Mouse (Mus musculus): ENCODE results near the gene Olfr150. TPM values are rescaled to one million over a fixed set of nuclear protein-coding genes. Genes with fewer than 3 reads are reported as not detected.
"Not testable (repeated sequence)": the region's sequence is repeated elsewhere in the genome, so short reads cannot be mapped to it uniquely, and the experiment has no call there.

Gene Olfr150
- polyA plus RNA-seq (2015; fragmentation: Nextera tagmentation; extraction: Ambion mirVana), result not detected in 2 replicates

- H3K4me3 ChIP-seq (ENCODE audit: low read depth, low read length), result no peak within 1 kb of the TSS
- no peak for ATAC-seq
- H3K27me3 ChIP-seq (ENCODE audit: control insufficient read depth, insufficient read depth, low read depth, low read length), result no peaks in the 10 kb centered on the region
These were observed at the start of gene Olfr150 for GRCm38 (mm10) chr9:39730678-39731077. Gene Olfr150, plus strand, starts transcription at chr9:39730978.

GRCm38 (mm10) chr9:39701123-39701522 is 29.7 kb upstream of the Olfr150 start:
- H3K27me3 ChIP-seq (ENCODE audit: control insufficient read depth, insufficient read depth, low read depth, low read length); H3K27ac ChIP-seq (ENCODE audit: low read length); H3K4me2 ChIP-seq (ENCODE audit: low read length); H3K36me3 ChIP-seq (ENCODE audit: control insufficient read depth, insufficient read depth, low read length); H3K4me3 ChIP-seq (ENCODE audit: low read depth, low read length); H3K9me3 ChIP-seq (replicated peaks; ENCODE audit: control insufficient read depth, low read length, poor library complexity, severe bottlenecking); H3K4me1 ChIP-seq (ENCODE audit: control insufficient read depth, insufficient read depth, low read length); ATAC-seq; H3K9ac ChIP-seq (ENCODE audit: low read depth, low read length): not testable (repeated sequence)
- 83% methylated on average over 7 of the region's 8 CpGs for WGBS

More at GRCm38 (mm10) chr9:39730678-39731077, at the start of gene Olfr150:
- Histone ChIP-seq H3K4me1 (ENCODE audit: control insufficient read depth, insufficient read depth, low read length) (no peaks in the 10 kb centered on the region), H3K9ac (ENCODE audit: low read depth, low read length) (no peak within 1 kb of the TSS), H3K27ac (ENCODE audit: low read length) (no peak within 1 kb of the TSS), H3K4me2 (ENCODE audit: low read length) (no peak within 1 kb of the TSS), H3K36me3 (ENCODE audit: control insufficient read depth, insufficient read depth, low read length) (no peaks in the 10 kb centered on the region), H3K9me3 (replicated peaks; ENCODE audit: control insufficient read depth, low read length, poor library complexity, severe bottlenecking) (no peaks in the 10 kb centered on the region)

- Histone ChIP-seq H3K9me3 (replicated peaks; ENCODE audit: control insufficient read depth, low read length, poor library complexity, severe bottlenecking) (no peaks in the 10 kb centered on the region), H3K9ac (ENCODE audit: low read depth, low read length) (no peak within 1 kb of the TSS), H3K4me2 (ENCODE audit: low read length) (no peak within 1 kb of the TSS), H3K27me3 (ENCODE audit: control insufficient read depth, insufficient read depth, low read depth, low read length) (no peaks in the 10 kb centered on the region), H3K27ac (ENCODE audit: low read length) (no peak within 1 kb of the TSS), H3K4me1 (ENCODE audit: control insufficient read depth, insufficient read depth, low read length) (no peaks in the 10 kb centered on the region), H3K4me3 (ENCODE audit: low read depth, low read length) (no peak within 1 kb of the TSS), H3K36me3 (ENCODE audit: control insufficient read depth, insufficient read depth, low read length) (no peaks in the 10 kb centered on the region)
- ATAC-seq, result no peak
These were observed 23.8 kb upstream of the Olfr150 start, which contains the start of gene Olfr149 for GRCm38 (mm10) chr9:39707017-39707416. Gene Olfr149, minus strand, starts transcription at chr9:39707117.

GRCm38 (mm10) chr9:39708958-39709357 is 21.8 kb upstream of the Olfr150 start:
- WGBS, result 70% methylated on average over 3 of the region's 3 CpGs

GRCm38 (mm10) chr9:39711053-39711452 is 19.7 kb upstream of the Olfr150 start, which contains the start of gene Olfr965:
Gene Olfr965, plus strand, starts transcription at chr9:39711353.
- H3K27me3 ChIP-seq (ENCODE audit: control insufficient read depth, insufficient read depth, low read depth, low read length), result no peaks in the 10 kb centered on the region
- H3K9me3 ChIP-seq (replicated peaks; ENCODE audit: control insufficient read depth, low read length, poor library complexity, severe bottlenecking), result no peaks in the 10 kb centered on the region
- H3K9ac ChIP-seq (ENCODE audit: low read depth, low read length), result no peak within 1 kb of the TSS
- H3K4me3 ChIP-seq (ENCODE audit: low read depth, low read length), result no peak within 1 kb of the TSS
- H3K4me1 ChIP-seq (ENCODE audit: control insufficient read depth, insufficient read depth, low read length), result no peaks in the 10 kb centered on the region
- H3K27ac ChIP-seq (ENCODE audit: low read length), result no peak within 1 kb of the TSS
- H3K4me2 ChIP-seq (ENCODE audit: low read length), result no peak within 1 kb of the TSS
- H3K36me3 ChIP-seq (ENCODE audit: control insufficient read depth, insufficient read depth, low read length), result no peaks in the 10 kb centered on the region
- ATAC-seq, result no peak

More at GRCm38 (mm10) chr9:39708958-39709357, 21.8 kb upstream of the Olfr150 start:
- H3K4me3 ChIP-seq (ENCODE audit: low read depth, low read length), result no peak overlapping the region
- no peak overlapping the region for H3K9ac ChIP-seq (ENCODE audit: low read depth, low read length)
- H3K4me2 ChIP-seq (ENCODE audit: low read length), result no peak overlapping the region
- H3K9me3 ChIP-seq (replicated peaks; ENCODE audit: control insufficient read depth, low read length, poor library complexity, severe bottlenecking), result no peaks in the 10 kb centered on the region
- no peaks in the 10 kb centered on the region for H3K4me1 ChIP-seq (ENCODE audit: control insufficient read depth, insufficient read depth, low read length)
- no peaks in the 10 kb centered on the region for H3K27me3 ChIP-seq (ENCODE audit: control insufficient read depth, insufficient read depth, low read depth, low read length)
- H3K36me3 ChIP-seq (ENCODE audit: control insufficient read depth, insufficient read depth, low read length), result no peaks in the 10 kb centered on the region
- no peak overlapping the region for H3K27ac ChIP-seq (ENCODE audit: low read length)
- ATAC-seq, result no peak

GRCm38 (mm10) chr9:39740741-39741140 is 10.0 kb downstream of the Olfr150 start:
- ATAC-seq, result no peak
- WGBS, result 97% methylated on average over 1 of the region's 1 CpGs
- no peak overlapping the region for H3K4me3 ChIP-seq (ENCODE audit: low read depth, low read length)

GRCm38 (mm10) chr9:39745949-39746348 is 15.2 kb downstream of the Olfr150 start, which contains the start of gene Olfr967:
Gene Olfr967, plus strand, starts transcription at chr9:39746249.
- ATAC-seq, result no peak

More at GRCm38 (mm10) chr9:39740741-39741140, 10.0 kb downstream of the Olfr150 start:
- H3K4me1 ChIP-seq (ENCODE audit: control insufficient read depth, insufficient read depth, low read length), result no peaks in the 10 kb centered on the region
- no peaks in the 10 kb centered on the region for H3K36me3 ChIP-seq (ENCODE audit: control insufficient read depth, insufficient read depth, low read length)
- no peak overlapping the region for H3K9ac ChIP-seq (ENCODE audit: low read depth, low read length)
- H3K4me2 ChIP-seq (ENCODE audit: low read length), result no peak overlapping the region
- no peaks in the 10 kb centered on the region for H3K27me3 ChIP-seq (ENCODE audit: control insufficient read depth, insufficient read depth, low read depth, low read length)
- H3K9me3 ChIP-seq (replicated peaks; ENCODE audit: control insufficient read depth, low read length, poor library complexity, severe bottlenecking), result no peaks in the 10 kb centered on the region
- H3K27ac ChIP-seq (ENCODE audit: low read length), result no peak overlapping the region

GRCm38 (mm10) chr9:39746428-39746827 is 15.7 kb downstream of the Olfr150 start:
- no peaks in the 10 kb centered on the region for H3K36me3 ChIP-seq (ENCODE audit: control insufficient read depth, insufficient read depth, low read length)
- no peaks in the 10 kb centered on the region for H3K4me1 ChIP-seq (ENCODE audit: control insufficient read depth, insufficient read depth, low read length)
- ATAC-seq, result no peak
- no peaks in the 10 kb centered on the region for H3K9me3 ChIP-seq (replicated peaks; ENCODE audit: control insufficient read depth, low read length, poor library complexity, severe bottlenecking)
- no peaks in the 10 kb centered on the region for H3K27me3 ChIP-seq (ENCODE audit: control insufficient read depth, insufficient read depth, low read depth, low read length)
- no peak overlapping the region for H3K27ac ChIP-seq (ENCODE audit: low read length)
- H3K9ac ChIP-seq (ENCODE audit: low read depth, low read length), result no peak overlapping the region
- no peak overlapping the region for H3K4me2 ChIP-seq (ENCODE audit: low read length)
- 87% methylated on average over 1 of the region's 1 CpGs for WGBS
- H3K4me3 ChIP-seq (ENCODE audit: low read depth, low read length), result no peak overlapping the region

More at GRCm38 (mm10) chr9:39745949-39746348, 15.2 kb downstream of the Olfr150 start, which contains the start of gene Olfr967:
- no peak within 1 kb of the TSS for H3K4me3 ChIP-seq (ENCODE audit: low read depth, low read length)
- H3K4me1 ChIP-seq (ENCODE audit: control insufficient read depth, insufficient read depth, low read length), result no peaks in the 10 kb centered on the region
- no peak within 1 kb of the TSS for H3K4me2 ChIP-seq (ENCODE audit: low read length)
- H3K9ac ChIP-seq (ENCODE audit: low read depth, low read length), result no peak within 1 kb of the TSS
- no peaks in the 10 kb centered on the region for H3K36me3 ChIP-seq (ENCODE audit: control insufficient read depth, insufficient read depth, low read length)
- no peak within 1 kb of the TSS for H3K27ac ChIP-seq (ENCODE audit: low read length)
- H3K27me3 ChIP-seq (ENCODE audit: control insufficient read depth, insufficient read depth, low read depth, low read length), result no peaks in the 10 kb centered on the region
- H3K9me3 ChIP-seq (replicated peaks; ENCODE audit: control insufficient read depth, low read length, poor library complexity, severe bottlenecking), result no peaks in the 10 kb centered on the region

- WGBS, result 85% methylated on average over 1 of the region's 1 CpGs
- H3K36me3 ChIP-seq (ENCODE audit: control insufficient read depth, insufficient read depth, low read length), result no peaks in the 10 kb centered on the region
- no peak within 1 kb of the TSS for H3K4me2 ChIP-seq (ENCODE audit: low read length)
- H3K4me3 ChIP-seq (ENCODE audit: low read depth, low read length), result no peak within 1 kb of the TSS
- H3K9me3 ChIP-seq (replicated peaks; ENCODE audit: control insufficient read depth, low read length, poor library complexity, severe bottlenecking), result no peaks in the 10 kb centered on the region
- no peak for ATAC-seq
- no peak within 1 kb of the TSS for H3K27ac ChIP-seq (ENCODE audit: low read length)
- H3K4me1 ChIP-seq (ENCODE audit: control insufficient read depth, insufficient read depth, low read length), result no peaks in the 10 kb centered on the region
- H3K27me3 ChIP-seq (ENCODE audit: control insufficient read depth, insufficient read depth, low read depth, low read length), result no peaks in the 10 kb centered on the region
- H3K9ac ChIP-seq (ENCODE audit: low read depth, low read length), result no peak within 1 kb of the TSS
These were observed 52.4 kb downstream of the Olfr150 start, which contains the start of gene Olfr968 for GRCm38 (mm10) chr9:39783153-39783552. Gene Olfr968, minus strand, starts transcription at chr9:39783253.
